Mouse (Mus musculus): ENCODE measurements around the gene Myl3. TPM values are rescaled to one million over a fixed set of nuclear protein-coding genes. Genes with fewer than 3 reads are reported as not detected.

The Myl3 gene
- 3,797 and 4,490 TPM in 2 replicates for polyA plus RNA-seq (2015; fragmentation: Nextera tagmentation; extraction: Ambion mirVana)

- WGBS: 9% methylated on average over 17 of the region's 17 CpGs
- H3K27me3 ChIP-seq: peaks cover 21% of the 10 kb centered on the region; the same call in 1 of the 2 replicates
- H3K9me3 ChIP-seq (replicated peaks): no peaks in the 10 kb centered on the region
- no peaks in the 10 kb centered on the region; the same call in 1 of the 2 replicates for H3K36me3 ChIP-seq
- H3K9ac ChIP-seq: peak within 1 kb of the TSS; percentile 77
- H3K27ac ChIP-seq: peak within 1 kb of the TSS; percentile 82
- peak within 1 kb of the TSS; percentile 94 for H3K4me2 ChIP-seq
- ATAC-seq (replicated peaks; ENCODE audit: insufficient number of reproducible peaks, insufficient read depth, low FRiP score, low read depth): no peak
- peak within 1 kb of the TSS; percentile 80 for H3K4me3 ChIP-seq
- H3K4me1 ChIP-seq (replicated peaks): peaks cover 27% of the 10 kb centered on the region
Observed at GRCm38 (mm10) chr9:110741711-110742294, at the start of gene Myl3. Gene Myl3 (plus strand): TSS chr9:110741861.

- H3K27ac ChIP-seq: peak overlapping the region; percentile 42; the same call in 1 of the 2 replicates
- H3K27me3 ChIP-seq: no peaks in the 10 kb centered on the region
- H3K9me3 ChIP-seq (replicated peaks): no peaks in the 10 kb centered on the region
- peaks cover 11% of the 10 kb centered on the region for H3K36me3 ChIP-seq
- ATAC-seq (replicated peaks; ENCODE audit: insufficient number of reproducible peaks, insufficient read depth, low FRiP score, low read depth): no peak
- H3K9ac ChIP-seq: no peak overlapping the region
- no peak overlapping the region for H3K4me2 ChIP-seq
- H3K4me3 ChIP-seq: no peak overlapping the region
- H3K4me1 ChIP-seq (replicated peaks): peaks cover 24% of the 10 kb centered on the region
- 64% methylated on average over 4 of the region's 4 CpGs for WGBS
Observed at GRCm38 (mm10) chr9:110695165-110695755, 46.4 kb upstream of the Myl3 start.

DNA sequence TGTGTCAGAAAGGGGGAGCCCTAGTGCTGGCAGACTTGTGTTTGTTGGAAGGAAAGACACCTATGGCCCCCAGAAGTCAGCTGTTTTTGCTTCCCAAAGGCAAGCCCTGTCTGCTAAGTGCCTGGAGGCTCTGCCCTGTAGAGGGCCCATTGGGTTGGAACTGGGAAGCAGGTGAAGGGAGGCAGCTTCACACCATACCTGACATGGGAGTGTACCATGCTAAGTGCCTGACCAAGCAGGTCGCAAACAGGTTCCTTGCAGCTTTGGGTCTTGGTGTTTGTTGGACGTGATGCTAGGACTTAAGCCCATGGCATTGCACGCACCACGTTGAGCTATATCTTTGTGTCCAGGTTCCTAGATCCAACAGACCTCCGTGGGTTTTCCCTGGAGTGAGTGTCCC, 45.2 kb upstream of the Myl3 start:
- Histone ChIP-seq H3K9ac (no peak overlapping the region), H3K9me3 (replicated peaks) (no peaks in the 10 kb centered on the region), H3K4me1 (replicated peaks) (peaks cover 24% of the 10 kb centered on the region), H3K27me3 (no peaks in the 10 kb centered on the region), H3K4me3 (no peak overlapping the region), H3K36me3 (peaks cover 11% of the 10 kb centered on the region), H3K4me2 (no peak overlapping the region), H3K27ac (no peak overlapping the region)
- 93% methylated on average over 5 of the region's 5 CpGs for WGBS
- ATAC-seq (replicated peaks; ENCODE audit: insufficient number of reproducible peaks, insufficient read depth, low FRiP score, low read depth): no peak

GRCm38 (mm10) chr9:110697465-110697864, 44.2 kb upstream of the Myl3 start:
- ATAC-seq (replicated peaks; ENCODE audit: insufficient number of reproducible peaks, insufficient read depth, low FRiP score, low read depth): no peak

DNA sequence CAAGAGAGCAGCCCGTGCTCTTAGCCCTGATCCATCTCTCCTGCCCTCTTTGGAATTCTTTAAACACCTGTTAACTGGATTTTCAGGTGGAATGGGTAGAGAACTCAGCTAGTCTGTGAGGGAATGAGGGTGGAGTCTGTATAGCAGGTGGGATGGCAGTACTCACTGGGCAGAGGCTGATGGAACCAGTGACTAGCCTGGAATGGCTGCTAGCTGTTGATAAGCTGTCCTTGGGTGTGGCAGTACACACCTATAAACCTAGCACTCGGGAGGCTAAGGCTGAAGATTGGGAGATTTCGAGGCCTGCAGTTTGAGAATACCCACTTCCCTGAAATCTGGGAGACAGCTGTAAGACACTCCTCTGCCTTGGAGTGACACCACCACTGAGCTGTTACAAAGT, 42.1 kb upstream of the Myl3 start:
- Histone ChIP-seq H3K4me2 (no peak overlapping the region), H3K9me3 (replicated peaks) (no peaks in the 10 kb centered on the region), H3K27me3 (no peaks in the 10 kb centered on the region), H3K4me1 (replicated peaks) (peaks cover 39% of the 10 kb centered on the region), H3K4me3 (no peak overlapping the region), H3K27ac (no peak overlapping the region), H3K9ac (no peak overlapping the region), H3K36me3 (no peaks in the 10 kb centered on the region; the same call in 1 of the 2 replicates)
- 90% methylated on average over 3 of the region's 3 CpGs for WGBS
- ATAC-seq (replicated peaks; ENCODE audit: insufficient number of reproducible peaks, insufficient read depth, low FRiP score, low read depth): no peak

More at GRCm38 (mm10) chr9:110697465-110697864, 44.2 kb upstream of the Myl3 start:
- Histone ChIP-seq H3K9me3 (replicated peaks) (no peaks in the 10 kb centered on the region), H3K4me3 (no peak overlapping the region), H3K27ac (0 out of 2 replicates have a peak overlapping the region, but pooled peaks have one; percentile 4), H3K4me1 (replicated peaks) (peaks cover 28% of the 10 kb centered on the region), H3K4me2 (no peak overlapping the region), H3K27me3 (no peaks in the 10 kb centered on the region), H3K36me3 (peaks cover 11% of the 10 kb centered on the region), H3K9ac (no peak overlapping the region)
- 84% methylated on average over 3 of the region's 3 CpGs for WGBS

- Histone ChIP-seq H3K36me3 (no peaks in the 10 kb centered on the region; the same call in 1 of the 2 replicates), H3K4me3 (no peak overlapping the region), H3K4me2 (no peak overlapping the region), H3K9me3 (replicated peaks) (no peaks in the 10 kb centered on the region), H3K27me3 (no peaks in the 10 kb centered on the region), H3K9ac (no peak overlapping the region), H3K27ac (no peak overlapping the region), H3K4me1 (replicated peaks) (peaks cover 27% of the 10 kb centered on the region)
- WGBS: 78% methylated on average over 12 of the region's 12 CpGs
- ATAC-seq (replicated peaks; ENCODE audit: insufficient number of reproducible peaks, insufficient read depth, low FRiP score, low read depth): no peak
Observed at GRCm38 (mm10) chr9:110701114-110702032, 40.3 kb upstream of the Myl3 start.

DNA sequence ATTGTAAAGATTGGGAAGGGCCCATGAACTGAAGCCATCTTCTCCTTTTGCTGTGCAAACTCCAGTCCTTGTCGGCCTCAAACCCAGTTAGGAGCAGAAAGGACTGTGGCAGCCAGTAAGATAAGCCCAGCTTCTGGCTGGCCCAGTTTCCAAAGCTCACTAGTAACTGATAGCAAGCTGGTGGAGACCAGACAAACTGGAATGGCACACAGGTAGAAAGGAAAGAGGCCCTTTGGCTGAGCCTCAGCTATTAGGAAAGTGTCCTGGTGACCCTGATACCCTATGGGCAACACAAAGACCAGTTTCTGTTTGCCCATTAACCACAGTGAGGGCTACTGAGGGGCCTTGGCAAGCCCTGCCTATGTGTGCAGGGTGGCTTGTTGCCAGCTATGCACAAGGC, 38.8 kb upstream of the Myl3 start:
- ATAC-seq (replicated peaks; ENCODE audit: insufficient number of reproducible peaks, insufficient read depth, low FRiP score, low read depth): peak; percentile 47; the same call in 1 of the 2 replicates
- no peak overlapping the region for H3K4me3 ChIP-seq
- no peaks in the 10 kb centered on the region for H3K9me3 ChIP-seq (replicated peaks)
- H3K27me3 ChIP-seq: no peaks in the 10 kb centered on the region
- peak overlapping the region; percentile 19; the same call in 1 of the 2 replicates for H3K9ac ChIP-seq
- peaks cover 15% of the 10 kb centered on the region for H3K4me1 ChIP-seq (replicated peaks)
- H3K36me3 ChIP-seq: no peaks in the 10 kb centered on the region; the same call in 1 of the 2 replicates
- peak overlapping the region; percentile 80 for H3K27ac ChIP-seq
- 41% methylated on average over 1 of the region's 1 CpGs for WGBS
- H3K4me2 ChIP-seq: no peak overlapping the region

- no peak overlapping the region for H3K27ac ChIP-seq
- H3K4me2 ChIP-seq: no peak overlapping the region
- no peak for ATAC-seq (replicated peaks; ENCODE audit: insufficient number of reproducible peaks, insufficient read depth, low FRiP score, low read depth)
- H3K27me3 ChIP-seq: no peaks in the 10 kb centered on the region
- no peak overlapping the region for H3K9ac ChIP-seq
- H3K4me1 ChIP-seq (replicated peaks): peaks cover 15% of the 10 kb centered on the region
- 91% methylated on average over 6 of the region's 6 CpGs for WGBS
- no peaks in the 10 kb centered on the region for H3K9me3 ChIP-seq (replicated peaks)
- peaks cover 4% of the 10 kb centered on the region for H3K36me3 ChIP-seq
- H3K4me3 ChIP-seq: no peak overlapping the region
Observed at GRCm38 (mm10) chr9:110703951-110704350, 37.7 kb upstream of the Myl3 start.

DNA sequence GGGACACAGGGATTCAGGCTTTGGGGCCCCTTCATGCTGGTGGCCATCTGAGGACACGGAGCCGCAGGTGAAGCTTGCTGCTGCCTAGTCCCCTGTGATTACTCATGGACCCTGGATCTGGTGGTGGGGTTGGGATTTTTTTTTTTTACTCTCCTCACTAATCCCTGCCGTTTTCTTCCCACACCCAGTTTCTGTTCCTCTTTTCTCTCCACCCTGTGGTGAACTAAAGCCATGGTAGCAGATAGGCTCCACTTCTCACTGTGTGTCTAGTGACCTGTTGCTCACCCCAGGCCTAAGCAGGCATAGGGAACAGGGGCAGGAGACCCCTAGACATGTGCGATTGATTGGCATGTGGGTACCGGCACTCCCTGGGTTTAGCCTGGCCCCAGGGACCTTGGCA, 34.9 kb upstream of the Myl3 start:
- Histone ChIP-seq H3K36me3 (peaks cover 7% of the 10 kb centered on the region), H3K4me3 (no peak overlapping the region), H3K27me3 (no peaks in the 10 kb centered on the region), H3K27ac (no peak overlapping the region), H3K9ac (no peak overlapping the region), H3K4me2 (no peak overlapping the region), H3K9me3 (replicated peaks) (no peaks in the 10 kb centered on the region), H3K4me1 (replicated peaks) (peaks cover 25% of the 10 kb centered on the region)
- ATAC-seq (replicated peaks; ENCODE audit: insufficient number of reproducible peaks, insufficient read depth, low FRiP score, low read depth): no peak
- WGBS: 79% methylated on average over 5 of the region's 5 CpGs

GRCm38 (mm10) chr9:110709640-110710258, 31.9 kb upstream of the Myl3 start:
- no peak overlapping the region for H3K27ac ChIP-seq
- H3K4me3 ChIP-seq: peak overlapping the region; percentile 34
- ATAC-seq (replicated peaks; ENCODE audit: insufficient number of reproducible peaks, insufficient read depth, low FRiP score, low read depth): peak; percentile 88
- peak overlapping the region; percentile 42; the same call in 1 of the 2 replicates for H3K9ac ChIP-seq
- H3K27me3 ChIP-seq: no peaks in the 10 kb centered on the region
- H3K4me1 ChIP-seq (replicated peaks): peaks cover 9% of the 10 kb centered on the region
- H3K9me3 ChIP-seq (replicated peaks): no peaks in the 10 kb centered on the region
- peak overlapping the region; percentile 47 for H3K4me2 ChIP-seq
- WGBS: 34% methylated on average over 5 of the region's 5 CpGs
- peaks cover 22% of the 10 kb centered on the region for H3K36me3 ChIP-seq

DNA sequence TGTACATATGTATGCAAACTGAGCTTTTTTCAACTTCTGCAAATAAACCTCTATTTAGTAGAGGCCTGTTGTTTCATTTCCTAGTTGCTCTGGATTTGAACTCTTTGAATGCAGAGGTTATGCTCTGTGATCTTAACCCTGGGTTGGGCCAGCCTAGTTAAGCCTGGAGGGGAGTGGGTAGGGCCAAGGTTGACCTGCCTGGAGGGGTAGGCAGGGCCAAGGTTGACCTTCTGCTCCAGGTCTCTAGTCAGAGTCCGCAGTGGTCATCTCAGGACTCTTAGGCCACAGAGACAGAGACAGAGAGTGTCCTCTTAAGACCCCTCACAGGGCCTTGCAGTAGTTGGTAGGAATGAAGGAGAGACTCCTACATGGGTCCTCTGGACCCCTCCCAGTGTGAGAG, 30.1 kb upstream of the Myl3 start:
- peaks cover 30% of the 10 kb centered on the region for H3K36me3 ChIP-seq
- H3K9me3 ChIP-seq (replicated peaks): no peaks in the 10 kb centered on the region
- WGBS: 93% methylated on average over 1 of the region's 1 CpGs
- no peak for ATAC-seq (replicated peaks; ENCODE audit: insufficient number of reproducible peaks, insufficient read depth, low FRiP score, low read depth)
- peaks cover 9% of the 10 kb centered on the region for H3K4me1 ChIP-seq (replicated peaks)
- no peak overlapping the region for H3K9ac ChIP-seq
- H3K27me3 ChIP-seq: no peaks in the 10 kb centered on the region
- H3K27ac ChIP-seq: no peak overlapping the region
- H3K4me2 ChIP-seq: no peak overlapping the region
- no peak overlapping the region for H3K4me3 ChIP-seq

Data from heart, embryonic 15.5 days (tissue).